Mouse (Mus musculus): ENCODE measurements at regions not wholly inside any gene's neighbourhood (a gene's known extent, or its start where the extent isn't known, plus 50 kb on each side); places are given as distances from the start of the nearest gene placed in this dataset.

GRCm38 (mm10) chr13:57281941-57282710 lies 386.3 kb upstream of the Trpc7 start:
- no peak for DNase-seq

DNA sequence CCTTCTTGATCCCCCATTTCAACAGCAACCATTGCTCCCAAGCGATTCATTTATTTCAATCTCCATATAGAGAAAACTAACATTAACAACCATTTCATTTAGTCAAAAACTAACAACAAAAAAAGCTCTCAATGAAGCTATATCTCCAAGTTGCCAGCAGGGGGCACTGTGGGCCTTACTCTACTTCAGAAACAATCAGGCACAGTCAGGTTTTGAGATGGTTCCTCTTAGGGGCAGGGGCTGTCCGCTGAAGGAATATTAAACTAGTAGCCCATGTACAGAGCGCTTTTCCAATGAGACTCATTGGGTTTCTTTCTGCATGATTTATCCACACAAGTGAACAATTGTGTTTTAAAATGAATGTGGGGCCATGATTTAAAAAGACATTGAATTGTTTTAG lies 385.7 kb upstream of the Trpc7 start:
- DNase-seq: peak; percentile 68

DNA sequence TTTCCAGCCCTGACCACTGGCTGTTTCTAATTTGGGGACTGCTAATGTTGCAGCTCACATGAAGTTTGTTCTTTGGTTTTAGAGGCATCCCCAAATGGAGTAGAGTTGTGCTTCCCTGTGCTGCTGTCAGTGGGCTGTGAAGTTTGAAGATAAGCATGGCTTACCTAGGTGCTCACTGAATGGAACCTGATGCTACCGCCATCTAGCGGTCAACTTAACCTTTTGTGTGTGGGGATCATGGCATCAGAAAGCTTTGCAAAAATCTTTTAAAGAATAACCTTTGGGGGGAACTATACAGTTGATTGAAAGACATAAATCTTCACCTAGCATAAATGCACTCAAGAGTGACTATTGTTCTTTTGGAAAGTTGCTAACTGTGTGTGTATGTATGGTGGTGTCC lies 382.8 kb upstream of the Trpc7 start:
- no peak for DNase-seq

GRCm38 (mm10) chr13:57277076-57277475 lies 381.3 kb upstream of the Trpc7 start:
- DNase-seq: no peak

DNA sequence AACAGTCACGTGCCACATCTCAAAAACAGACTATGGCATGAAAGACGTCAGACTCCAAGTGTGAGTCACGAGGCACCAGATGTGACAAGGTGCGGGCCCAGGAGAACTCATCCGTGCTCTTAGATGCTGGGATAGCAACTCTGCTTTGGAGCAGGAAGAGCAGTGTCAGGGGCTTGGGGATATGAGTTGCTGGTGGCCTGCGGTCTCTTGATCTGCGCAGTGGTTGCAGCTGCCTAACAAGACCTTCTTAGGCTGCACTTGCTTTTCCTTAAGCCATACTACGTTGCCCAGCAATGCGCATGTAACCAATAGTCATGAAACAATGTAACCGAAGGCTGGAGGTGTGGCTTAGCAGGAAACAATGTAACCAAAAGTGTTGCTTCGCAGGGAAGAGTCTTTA lies 380.1 kb upstream of the Trpc7 start:
- DNase-seq: no peak

DNA sequence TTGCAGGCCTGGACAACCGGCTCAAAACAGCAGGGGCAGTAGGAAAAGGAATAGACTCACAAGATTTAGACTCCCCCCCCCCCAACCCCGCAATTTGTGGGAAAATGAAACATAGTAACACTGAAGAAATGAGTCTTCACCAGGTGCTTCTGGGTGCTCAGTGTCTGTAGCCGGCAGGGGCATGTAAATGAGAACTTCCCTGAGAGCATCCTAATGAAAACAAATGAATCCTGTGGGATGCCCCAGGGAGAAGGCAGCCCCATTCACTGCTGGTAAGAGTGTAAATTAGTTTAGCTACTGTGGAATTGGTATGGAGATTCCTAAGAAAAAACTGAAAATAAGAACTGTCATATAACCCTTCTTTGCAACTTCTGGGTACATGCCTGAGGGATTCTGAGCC lies 377.8 kb upstream of the Trpc7 start:
- no peak for DNase-seq

DNA sequence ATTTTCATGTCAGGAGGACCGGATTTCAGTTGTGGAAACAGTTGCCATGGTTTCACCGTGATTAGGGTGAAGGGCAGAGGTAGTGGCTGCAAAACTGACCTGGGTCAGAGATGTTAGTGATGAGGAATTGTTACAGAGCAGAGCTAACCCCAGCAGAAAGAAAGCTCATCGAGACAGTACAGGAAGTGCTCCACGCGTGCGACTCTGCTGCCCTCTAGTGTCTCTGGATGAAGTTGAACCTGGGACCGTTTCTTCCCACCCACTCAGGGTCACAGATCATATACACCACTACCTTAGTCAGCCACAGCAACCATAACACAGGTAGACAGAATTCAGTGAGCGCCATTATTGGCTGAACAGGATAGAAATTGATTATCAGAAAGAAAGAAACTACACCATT lies 373.8 kb upstream of the Trpc7 start:
- DNase-seq: peak; percentile 50

GRCm38 (mm10) chr13:57259920-57260319 lies 364.1 kb upstream of the Trpc7 start:
- DNase-seq: peak; percentile 86

DNA sequence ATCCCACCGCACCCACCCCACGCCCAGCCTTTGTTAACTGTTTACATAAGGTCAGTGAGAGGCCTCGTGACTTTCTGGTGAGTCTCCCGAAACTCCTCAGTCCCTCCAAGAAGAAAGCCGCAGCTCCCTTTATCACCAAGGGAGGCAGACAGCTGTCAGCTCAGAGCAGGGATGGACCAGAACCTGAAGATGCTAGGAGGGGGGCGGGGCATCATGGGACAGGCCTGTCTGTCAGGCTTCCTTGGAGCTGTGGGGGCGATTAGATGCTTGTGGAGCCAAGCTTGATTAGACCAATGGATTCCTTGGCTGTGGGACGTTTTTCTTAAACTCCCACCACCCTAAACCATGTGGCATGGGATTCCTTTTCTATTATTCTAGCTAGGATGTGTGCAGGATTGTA lies 363.7 kb upstream of the Trpc7 start:
- DNase-seq: no peak

- no peak for DNase-seq
Measured at GRCm38 (mm10) chr13:57255920-57256319, 360.1 kb upstream of the Trpc7 start.

DNA sequence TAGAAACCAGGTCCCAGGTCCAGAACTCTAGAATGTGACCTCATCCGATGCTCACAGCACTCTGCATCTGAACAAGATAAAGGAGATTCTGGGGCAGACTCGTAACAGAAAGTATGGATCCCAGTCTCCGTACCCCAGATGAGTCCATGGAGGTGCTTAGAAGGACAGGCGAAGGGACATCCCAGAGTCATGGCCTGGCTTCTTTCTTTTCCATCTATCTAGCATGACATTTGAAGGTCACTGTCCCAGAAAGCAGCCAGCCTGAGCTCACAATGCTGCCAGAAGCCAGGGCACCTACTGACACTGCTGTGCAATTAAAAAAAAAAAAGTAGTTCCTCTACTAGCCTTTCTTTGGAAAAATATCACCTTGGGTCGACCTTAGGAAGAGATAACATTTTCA lies 354.1 kb upstream of the Trpc7 start:
- peak; percentile 27 for DNase-seq

GRCm38 (mm10) chr13:57249401-57249800 lies 353.6 kb upstream of the Trpc7 start:
- DNase-seq: no peak

DNA sequence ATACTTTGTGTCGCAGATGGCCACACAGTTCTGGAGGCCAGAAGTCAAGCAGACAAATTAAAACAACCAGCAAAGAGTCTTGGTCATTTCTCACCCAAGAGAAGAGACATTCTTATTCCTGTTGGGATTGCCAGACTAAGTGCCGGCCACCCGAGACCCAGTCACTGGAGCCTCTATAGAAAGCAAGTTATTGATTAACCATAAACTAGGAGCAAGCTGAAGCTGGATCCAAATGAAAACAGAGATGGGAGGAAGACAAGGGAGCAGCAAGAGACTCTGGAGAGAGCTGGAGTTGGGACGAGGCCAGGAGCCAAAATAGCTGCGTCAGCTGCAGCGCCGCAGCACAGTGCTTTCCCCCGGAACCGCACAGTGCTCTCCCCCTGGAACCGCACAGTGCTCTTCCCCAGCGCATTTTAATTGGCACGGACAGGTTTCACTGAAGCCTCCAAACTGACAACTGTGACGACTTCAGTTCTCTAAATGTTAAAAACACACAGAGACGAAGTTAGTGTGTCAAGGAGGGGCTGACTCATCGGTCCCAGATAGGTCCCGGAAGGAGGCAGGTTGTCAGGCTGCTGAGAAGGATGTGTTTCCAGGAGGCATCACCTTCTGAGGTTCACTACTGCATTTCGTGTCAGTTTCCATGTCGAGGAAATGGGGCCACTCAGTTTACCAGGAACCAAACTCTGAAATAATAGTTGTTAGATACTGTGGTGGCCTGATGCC lies 350.6 kb upstream of the Trpc7 start:
- DNase-seq: peak; percentile 19

DNA sequence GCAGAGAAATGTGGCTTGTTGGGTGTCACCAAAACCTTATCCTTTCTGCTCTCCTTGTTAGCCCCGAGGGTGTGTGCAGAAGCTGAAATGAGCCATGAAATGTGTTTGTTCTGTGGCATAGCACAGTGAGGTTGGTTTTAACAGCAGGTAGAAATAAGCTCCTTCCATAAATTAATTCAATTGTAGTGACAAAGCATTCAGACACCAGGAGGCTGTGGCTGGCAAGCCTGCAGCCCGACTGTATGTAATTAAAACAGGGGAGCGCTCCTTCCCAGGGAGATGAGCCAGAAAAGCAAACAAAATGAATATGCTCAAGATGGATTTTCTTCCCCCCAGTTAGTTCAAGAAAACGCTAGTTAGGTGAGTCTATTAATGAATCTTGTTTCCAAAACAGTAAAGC lies 341.1 kb upstream of the Trpc7 start:
- DNase-seq: no peak

DNA sequence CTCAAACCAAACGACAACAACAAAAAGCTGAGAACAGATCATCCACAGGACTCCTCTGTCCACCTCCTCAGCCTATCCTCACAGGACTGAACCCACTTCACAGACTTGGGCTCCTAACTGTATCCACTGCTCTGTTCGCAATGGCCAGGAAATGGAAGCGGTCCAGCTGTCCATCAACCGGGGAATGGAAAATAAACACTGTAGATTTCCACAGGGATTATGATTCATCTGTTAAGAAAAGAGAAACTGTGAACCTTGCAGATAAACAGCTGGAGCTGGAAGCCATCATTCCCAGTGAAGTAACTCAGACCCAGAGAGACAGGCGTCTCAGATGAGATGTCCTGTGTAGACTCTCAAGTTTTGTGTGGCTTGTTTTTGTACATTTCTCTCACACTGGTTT lies 340.4 kb upstream of the Trpc7 start:
- no peak for DNase-seq

DNA sequence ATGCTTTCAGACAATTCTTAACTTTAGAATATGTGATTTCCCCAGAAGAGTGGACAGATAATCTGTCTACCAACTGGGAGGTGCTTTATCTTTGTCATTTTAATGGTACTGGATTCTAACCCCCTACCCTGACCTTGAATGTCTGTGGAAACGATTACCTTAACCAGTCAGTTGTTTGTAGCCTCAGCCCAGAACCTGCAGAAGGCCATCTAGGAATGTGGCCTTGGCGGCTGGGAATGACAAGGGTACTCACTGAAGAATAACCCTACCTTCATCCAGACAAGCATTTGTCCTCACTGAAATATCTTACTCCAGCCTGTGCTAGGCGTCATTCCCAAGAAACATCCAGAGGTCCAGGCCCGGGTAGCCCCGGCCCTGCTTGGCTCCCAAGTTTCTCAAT lies 337.1 kb upstream of the Trpc7 start:
- no peak for DNase-seq

- DNase-seq: peak; percentile 5
Measured at GRCm38 (mm10) chr13:57231666-57232065, 335.9 kb upstream of the Trpc7 start.

- DNase-seq: peak; percentile 5
Measured at GRCm38 (mm10) chr13:57230253-57230652, 334.5 kb upstream of the Trpc7 start.

DNA sequence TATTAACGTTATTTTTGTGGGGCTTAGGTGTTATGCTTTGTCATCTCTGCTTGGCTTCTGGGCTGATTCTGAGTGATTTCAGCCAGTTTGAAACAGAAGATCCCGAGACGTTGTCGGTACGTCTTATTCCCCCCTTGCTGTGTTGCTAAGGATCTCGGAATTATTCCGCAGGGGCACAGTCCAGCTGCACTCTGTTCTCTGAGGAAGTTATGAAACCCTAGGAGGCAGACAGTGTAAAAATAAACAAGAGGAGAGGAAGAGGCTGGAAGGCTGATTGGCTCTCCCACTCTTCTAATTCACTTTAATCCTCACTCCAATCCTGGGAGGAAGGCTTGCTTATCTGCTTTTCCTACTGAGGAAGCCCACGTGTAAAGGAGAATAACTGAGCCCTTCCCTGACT lies 325.3 kb upstream of the Trpc7 start:
- DNase-seq: no peak

- no peak for DNase-seq
Measured at GRCm38 (mm10) chr13:57216161-57216560, 320.4 kb upstream of the Trpc7 start.

DNA sequence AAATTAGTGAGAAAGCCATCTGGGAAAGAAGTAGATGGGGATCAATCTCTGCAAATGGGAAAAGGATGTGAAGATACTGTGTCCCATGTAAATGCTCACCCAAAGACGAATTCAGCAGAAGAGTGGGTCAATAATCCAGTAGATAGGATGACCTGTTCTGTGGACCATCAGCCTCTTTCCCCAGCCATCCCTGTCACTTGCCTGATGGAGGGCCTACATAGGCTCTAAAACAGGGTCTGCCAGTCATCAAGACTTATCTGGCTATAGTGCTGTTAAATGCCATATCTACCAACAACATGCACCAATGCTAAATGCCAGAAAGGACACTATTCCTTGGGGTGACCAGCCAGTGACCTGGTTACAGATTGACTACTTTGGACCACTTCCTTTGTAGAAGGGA lies 316.5 kb upstream of the Trpc7 start:
- no peak for DNase-seq

GRCm38 (mm10) chr13:57191195-57191594 lies 295.4 kb upstream of the Trpc7 start:
- DNase-seq: no peak

DNA sequence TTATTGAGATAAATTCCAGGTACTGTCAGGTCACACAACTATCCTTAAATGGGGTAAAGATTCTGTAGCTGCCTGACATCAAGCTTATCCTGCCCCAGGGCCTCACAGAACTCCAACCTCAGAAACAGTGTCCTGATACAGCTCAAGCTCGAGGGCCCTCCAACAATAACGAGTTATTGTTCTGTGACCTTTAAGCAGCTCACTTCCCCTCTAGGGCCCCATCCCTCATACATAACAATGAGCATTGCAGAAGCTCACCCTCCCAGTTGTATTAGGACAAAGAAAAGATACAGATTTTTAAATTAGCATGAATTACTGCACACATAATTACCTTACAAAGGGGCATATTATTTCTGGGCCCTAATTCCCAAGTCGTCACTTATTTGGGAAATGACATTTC lies 293.5 kb upstream of the Trpc7 start:
- no peak for DNase-seq

- DNase-seq: no peak
Measured at GRCm38 (mm10) chr13:57186168-57186567, 290.4 kb upstream of the Trpc7 start.
